Comparison of ENCODE assay signal across 18 mouse cellular contexts in the genomic region with DNA sequence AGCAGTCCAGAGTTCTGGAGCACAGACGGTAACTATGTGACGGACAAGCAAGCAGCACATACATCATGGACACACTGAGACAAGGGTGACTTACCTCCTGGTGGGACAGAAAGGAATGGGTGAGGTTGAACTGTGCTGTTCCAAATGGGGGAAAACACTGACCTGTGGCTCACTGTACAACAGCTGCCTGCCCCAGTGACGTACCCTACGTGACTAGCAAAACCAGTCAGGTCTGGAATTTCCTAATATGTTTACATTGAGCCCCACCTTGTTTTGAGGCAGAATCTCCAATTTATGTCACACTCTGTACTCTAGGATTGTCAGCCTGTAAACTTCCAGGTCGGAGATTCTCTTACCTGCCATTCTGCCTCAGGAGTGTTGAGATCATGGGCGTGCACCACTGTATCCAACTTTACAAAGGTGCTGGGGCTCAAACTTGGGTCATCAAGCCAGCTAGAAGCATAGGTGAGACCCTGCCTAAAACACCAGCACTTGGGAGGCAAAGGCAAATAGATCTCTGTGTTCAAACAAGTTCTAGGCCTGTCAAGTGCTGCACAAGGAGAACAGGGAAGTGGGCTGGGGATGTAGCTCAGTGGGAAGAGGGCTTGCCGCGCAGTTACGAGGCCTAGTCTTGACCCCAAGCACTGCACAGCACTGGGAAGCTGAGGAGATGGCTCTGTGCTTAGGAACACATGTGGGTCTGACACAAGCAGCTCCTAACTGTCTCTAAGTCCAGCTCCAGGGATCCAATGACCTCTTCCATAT. TPM values are rescaled to one million over a fixed set of nuclear protein-coding genes. Genes with fewer than 3 reads are reported as not detected.
DNase-seq lines count a peak whose midpoint lies in the region; ATAC-seq lines count a peak whose summit lies in the region.
"Had no signal": no experiment of that assay in that cellular context is flagged by ENCODE, and none has a peak within 500 bp of the region (broad histone marks: within the 10 kb centered on the region; RNA-seq: fewer than 3 reads in every experiment).

No protein-coding gene starts in this region.

- H3K9ac ChIP-seq in heart, embryonic 13.5 days: no peak overlapping the region; the same call in 1 of the 2 replicates
- no peak overlapping the region for H3K9ac ChIP-seq in lung, embryonic 15.5 days
- H3K9ac ChIP-seq in intestine, embryonic 15.5 days: no peak overlapping the region
- H3K9ac ChIP-seq: forebrain, embryonic 12.5 days; limb, embryonic 12.5 days; midbrain, embryonic 12.5 days had no signal

- no peaks in the 10 kb centered on the region for H3K9me3 ChIP-seq in heart, embryonic 13.5 days
- no peaks in the 10 kb centered on the region for H3K9me3 ChIP-seq in lung, embryonic 15.5 days
- H3K9me3 ChIP-seq in intestine, embryonic 15.5 days: no peaks in the 10 kb centered on the region
- H3K9me3 ChIP-seq: forebrain, embryonic 12.5 days; G1E; limb, embryonic 12.5 days; midbrain, embryonic 12.5 days had no signal

- 88% methylated on average over 9 of the region's 9 CpGs for WGBS in heart, embryonic 13.5 days
- WGBS in lung, embryonic 15.5 days: 66% methylated on average over 9 of the region's 9 CpGs
- WGBS in intestine, embryonic 15.5 days: 78% methylated on average over 9 of the region's 9 CpGs

- ATAC-seq in heart, embryonic 13.5 days (ENCODE audit: extremely low read depth, insufficient number of reproducible peaks, low FRiP score, low TSS enrichment): no peak
- no peak; the same call in 1 of the 2 replicates for ATAC-seq in lung, embryonic 15.5 days (ENCODE audit: borderline replicate concordance, extremely low read depth, low FRiP score, low TSS enrichment)
- peak; percentile 87 for ATAC-seq in intestine, embryonic 15.5 days
- ATAC-seq in megakaryocyte progenitor cell, adult 5-6 weeks (replicated peaks; ENCODE audit: poor library complexity): 0 out of 2 replicates have a peak, but pooled peaks have one; percentile 1

- intact Hi-C loops in heart, postnatal 14 days (cut with DNase I): loop anchor here (5.0 kb wide), 1 partner anchor 48 kb away; no protein-coding TSS in a partner anchor

- no peak for DNase-seq in heart, postnatal 14 days
- DNase-seq in lung, postnatal 10 days: no peak
- DNase-seq in embryo, embryonic 10 days (ENCODE audit: low spot score): no peak
- DNase-seq in thymus, postnatal 10 days (ENCODE audit: low spot score in 2 of 2): no peak
- DNase-seq: adrenal gland, postnatal 36 days; cerebellum, postnatal 10 days; thymus, postnatal 14 days had no signal

- peak overlapping the region; percentile 87 for H3K27ac ChIP-seq in heart, embryonic 13.5 days (replicated peaks)
- H3K27ac ChIP-seq in lung, embryonic 15.5 days: peak overlapping the region; percentile 35; the same call in 1 of the 2 replicates
- H3K27ac ChIP-seq in intestine, embryonic 15.5 days: peak overlapping the region; percentile 64
- H3K27ac ChIP-seq: forebrain, embryonic 12.5 days; limb, embryonic 12.5 days; midbrain, embryonic 12.5 days had no signal

- no peak overlapping the region for H3K4me2 ChIP-seq in heart, embryonic 13.5 days
- no peak overlapping the region for H3K4me2 ChIP-seq in lung, embryonic 15.5 days
- H3K4me2 ChIP-seq in intestine, embryonic 15.5 days (replicated peaks): no peak overlapping the region
- H3K4me2 ChIP-seq: forebrain, embryonic 12.5 days; limb, embryonic 12.5 days; midbrain, embryonic 12.5 days had no signal

- peaks cover 35% of the 10 kb centered on the region for H3K4me1 ChIP-seq in heart, embryonic 13.5 days
- H3K4me1 ChIP-seq in lung, embryonic 15.5 days: no peaks in the 10 kb centered on the region
- H3K4me1 ChIP-seq in intestine, embryonic 15.5 days (replicated peaks): 0 out of 2 replicates have a peak, but pooled peaks cover 3% of the 10 kb centered on the region
- H3K4me1 ChIP-seq: forebrain, embryonic 12.5 days; limb, embryonic 12.5 days; midbrain, embryonic 12.5 days had no signal

- H3K27me3 ChIP-seq in heart, embryonic 13.5 days (replicated peaks): no peaks in the 10 kb centered on the region
- no peaks in the 10 kb centered on the region for H3K27me3 ChIP-seq in lung, embryonic 15.5 days
- H3K27me3 ChIP-seq in intestine, embryonic 15.5 days (replicated peaks): no peaks in the 10 kb centered on the region
- H3K27me3 ChIP-seq: forebrain, embryonic 12.5 days; limb, embryonic 12.5 days; midbrain, embryonic 12.5 days had no signal

- no peak overlapping the region for H3K4me3 ChIP-seq in heart, embryonic 13.5 days
- no peak overlapping the region for H3K4me3 ChIP-seq in lung, embryonic 15.5 days
- no peak overlapping the region for H3K4me3 ChIP-seq in intestine, embryonic 15.5 days (replicated peaks)
- H3K4me3 ChIP-seq: forebrain, embryonic 12.5 days; limb, embryonic 12.5 days; midbrain, embryonic 12.5 days had no signal

- H3K36me3 ChIP-seq in heart, embryonic 13.5 days: peaks cover 12% of the 10 kb centered on the region
- no peaks in the 10 kb centered on the region for H3K36me3 ChIP-seq in lung, embryonic 15.5 days
- no peaks in the 10 kb centered on the region for H3K36me3 ChIP-seq in intestine, embryonic 15.5 days
- H3K36me3 ChIP-seq: forebrain, embryonic 12.5 days; midbrain, embryonic 12.5 days had no signal

RNA-seq across cellular contexts. Expression of a gene that starts 12.8 kb away (rescaled TPM):
- 1.9 TPM in 1 of 2 replicates, not detected in the other for polyA plus RNA-seq in heart, embryonic 13.5 days (2015; fragmentation: Nextera tagmentation; extraction: Ambion mirVana)
- total RNA-seq in heart, postnatal 14 days (2021): 1 to 10 TPM in 1 of 2 experiments, not detected in 1; 1.3 TPM
- not detected in 2 replicates for polyA plus RNA-seq in lung, embryonic 15.5 days (2015; fragmentation: Nextera tagmentation; extraction: Ambion mirVana)
- polyA plus RNA-seq in intestine, embryonic 15.5 days (2015; fragmentation: Nextera tagmentation; extraction: Ambion mirVana): not detected in 2 replicates
- not detected in 2 replicates for total RNA-seq in megakaryocyte progenitor cell, adult 5-6 weeks (2015)
- total RNA-seq in megakaryocyte progenitor cell, adult 5-6 weeks (2017): not detected in 2 replicates
- total RNA-seq: G1E; granulocyte monocyte progenitor cell, adult 5-6 weeks had no signal
- polyA plus RNA-seq: embryonic facial prominence, embryonic 11.5 days; forebrain, embryonic 12.5 days; large intestine, adult 2 months; limb, embryonic 12.5 days; midbrain, embryonic 12.5 days had no signal

RNA-seq across cellular contexts. Expression of a gene that starts 44.1 kb away (rescaled TPM):
- 62.6 and 64.7 TPM in 2 replicates for polyA plus RNA-seq in heart, embryonic 13.5 days (2015; fragmentation: Nextera tagmentation; extraction: Ambion mirVana)
- 10 to 100 TPM; 23.2 to 25.1 TPM for total RNA-seq in heart, postnatal 14 days (2021)
- polyA plus RNA-seq in lung, embryonic 15.5 days (2015; fragmentation: Nextera tagmentation; extraction: Ambion mirVana): 140 and 146 TPM in 2 replicates
- 195 and 200 TPM in 2 replicates for polyA plus RNA-seq in intestine, embryonic 15.5 days (2015; fragmentation: Nextera tagmentation; extraction: Ambion mirVana)
- 48.0 and 52.4 TPM in 2 replicates for total RNA-seq in megakaryocyte progenitor cell, adult 5-6 weeks (2015)
- 78.9 and 80.5 TPM in 2 replicates for total RNA-seq in megakaryocyte progenitor cell, adult 5-6 weeks (2017)

RNA-seq across cellular contexts. Expression of a gene that starts 57.1 kb away (rescaled TPM):
- 100 and 101 TPM in 2 replicates for polyA plus RNA-seq in heart, embryonic 13.5 days (2015; fragmentation: Nextera tagmentation; extraction: Ambion mirVana)
- total RNA-seq in heart, postnatal 14 days (2021): 100 to 1,000 TPM in 1 of 2 experiments, 10 to 100 TPM in 1; 93.4 to 103 TPM
- polyA plus RNA-seq in lung, embryonic 15.5 days (2015; fragmentation: Nextera tagmentation; extraction: Ambion mirVana): 99.4 and 108 TPM in 2 replicates
- 115 and 124 TPM in 2 replicates for polyA plus RNA-seq in intestine, embryonic 15.5 days (2015; fragmentation: Nextera tagmentation; extraction: Ambion mirVana)
- total RNA-seq in megakaryocyte progenitor cell, adult 5-6 weeks (2015): 142 and 144 TPM in 2 replicates
- total RNA-seq in megakaryocyte progenitor cell, adult 5-6 weeks (2017): 83.0 and 86.5 TPM in 2 replicates

RNA-seq across cellular contexts. Expression of a gene that starts 57.2 kb away (rescaled TPM):
- polyA plus RNA-seq in heart, embryonic 13.5 days (2015; fragmentation: Nextera tagmentation; extraction: Ambion mirVana): 124 and 142 TPM in 2 replicates
- total RNA-seq in heart, postnatal 14 days (2021): 10 to 100 TPM; 62.5 to 66.3 TPM
- 165 and 167 TPM in 2 replicates for polyA plus RNA-seq in lung, embryonic 15.5 days (2015; fragmentation: Nextera tagmentation; extraction: Ambion mirVana)
- polyA plus RNA-seq in intestine, embryonic 15.5 days (2015; fragmentation: Nextera tagmentation; extraction: Ambion mirVana): 150 and 155 TPM in 2 replicates
- total RNA-seq in megakaryocyte progenitor cell, adult 5-6 weeks (2015): 150 TPM in 2 replicates
- 32.9 and 45.7 TPM in 2 replicates for total RNA-seq in megakaryocyte progenitor cell, adult 5-6 weeks (2017)

Comparison
In these comparisons a context has a peak if more than half of its experiments do, and no peak if none do; other contexts are left out.
1. ATAC-seq: peak in intestine, embryonic 15.5 days (single experiment) and megakaryocyte progenitor cell, adult 5-6 weeks (single experiment); none in heart, embryonic 13.5 days (single experiment) and lung, embryonic 15.5 days (single experiment).
2. H3K27ac ChIP-seq: peak in every context shown above with its lines; median percentile 87 in heart, embryonic 13.5 days; 64 in intestine, embryonic 15.5 days; 35 in lung, embryonic 15.5 days.